Mouse (Mus musculus) lung, embryonic 14.5 days (tissue): Measurements from ENCODE around the gene Fermt3. TPM values are rescaled to one million over a fixed set of nuclear protein-coding genes. Genes with fewer than 3 reads are reported as not detected.
A peak's percentile ranks its signal among the peaks of the same experiment; 100 is the strongest.

Experiments
- ATAC-seq: fragments of 200-750 bp; cut with Nextera tagmentation; 2 replicates; pipeline ENCODE4 v1.8.0; 2017; ENCODE audit warnings: mild to moderate bottlenecking, moderate TSS enrichment, moderate library complexity; ENCODE audit not compliant: insufficient read depth
- DNase-seq: peaks from one replicate; pipeline ENCODE4 v3.0.0-alpha.2; 2015
- H3K27ac ChIP-seq: fragments of 300-500 bp; sonication (generic); 2 replicates; pipeline ENCODE4 v1.5.1; 2014; ENCODE audit warnings: low read depth, mild to moderate bottlenecking, moderate library complexity
- H3K27me3 ChIP-seq: fragments of 300-500 bp; sonication (generic); 2 replicates; pipeline ENCODE4 v1.6.1; 2014; ENCODE audit warnings: low read length, control low read depth; ENCODE audit not compliant: insufficient read depth
- H3K36me3 ChIP-seq: fragments of 300-500 bp; sonication (generic); 2 replicates; pipeline ENCODE4 v1.6.1; 2014; ENCODE audit warnings: control low read depth; ENCODE audit not compliant: insufficient read depth
- H3K4me1 ChIP-seq: fragments of 300-500 bp; sonication (generic); 2 replicates; pipeline ENCODE4 v1.6.1; 2014; ENCODE audit warnings: antibody characterized with exemption, control low read depth; ENCODE audit not compliant: insufficient read depth
- H3K4me2 ChIP-seq: fragments of 300-500 bp; sonication (generic); 2 replicates; pipeline ENCODE4 v1.6.1; 2014; ENCODE audit warnings: mild to moderate bottlenecking
- H3K4me3 ChIP-seq: fragments of 300-500 bp; sonication (generic); 2 replicates; pipeline ENCODE4 v1.5.1; 2014; ENCODE audit warnings: low read depth, low read length
- H3K9ac ChIP-seq: fragments of 300-500 bp; sonication (generic); 2 replicates; pipeline ENCODE4 v1.6.1; 2014
- H3K9me3 ChIP-seq: fragments of 300-500 bp; sonication (generic); 2 replicates; pipeline ENCODE4 v1.6.1; 2016; ENCODE audit warnings: low read depth, low read length, control low read depth
- CTCF ChIP-seq: IDR thresholded peaks from 2 replicates; pipeline ENCODE4 v1.5.1; 2016; ENCODE audit warnings: antibody characterized with exemption, low read depth
- WGBS: fragments of 180-500 bp; shearing (Covaris S2); extraction: QIAGEN DNeasy Blood & Tissue Kit; methylation state at CpG from one replicate; pipeline ENCODE4 v1.1.7; 2014; 5-methylcytosine and 5-hydroxymethylcytosine counted together
- polyA plus RNA-seq: library from polyadenylated mRNA; unstranded; fragments of >200 nt; fragmentation: Nextera tagmentation; extraction: Ambion mirVana; gene quantifications from 2 replicates; pipeline ENCODE4 v1.2.1, GENCODE M21; 2014

Fermt3 gene
- polyA plus RNA-seq, 1 experiment from 2014 or later = 8.6 TPM

DNA sequence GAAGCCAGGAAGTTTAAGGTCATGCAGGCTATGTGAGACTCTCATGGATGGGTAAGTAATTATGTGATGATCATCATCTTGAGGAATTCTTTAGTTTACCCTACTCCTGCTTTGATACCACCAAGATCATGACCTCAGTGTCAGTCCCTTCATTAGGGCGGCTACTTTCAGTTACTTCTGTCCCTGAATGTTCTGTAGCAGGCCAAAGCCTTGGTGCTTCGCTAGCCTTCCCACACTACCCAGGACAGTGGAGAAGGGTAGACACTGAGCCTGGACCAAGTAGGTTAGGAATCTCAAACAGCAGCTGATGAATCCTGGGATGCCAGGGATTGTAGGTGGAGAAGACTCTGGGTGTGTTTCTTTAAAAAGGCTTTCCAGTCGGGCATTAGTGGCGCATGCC lies 37.8 kb downstream of the Fermt3 start:
- H3K9me3 ChIP-seq = no peaks in the 10 kb centered on the region
- H3K27me3 ChIP-seq = no peaks in the 10 kb centered on the region
- ATAC-seq (no peak), DNase-seq (no peak)
- H3K4me2 ChIP-seq = peak overlapping the region; percentile 71
- no peak for TF ChIP-seq CTCF
- H3K4me3 ChIP-seq = no peak overlapping the region
- H3K36me3 ChIP-seq = peaks cover 54% of the 10 kb centered on the region
- peaks cover 12% of the 10 kb centered on the region; the same call in 1 of the 2 replicates for H3K4me1 ChIP-seq
- no peak overlapping the region for H3K9ac ChIP-seq
- 92% methylated on average over 4 of the region's 4 CpGs for WGBS
- no peak overlapping the region for H3K27ac ChIP-seq

DNA sequence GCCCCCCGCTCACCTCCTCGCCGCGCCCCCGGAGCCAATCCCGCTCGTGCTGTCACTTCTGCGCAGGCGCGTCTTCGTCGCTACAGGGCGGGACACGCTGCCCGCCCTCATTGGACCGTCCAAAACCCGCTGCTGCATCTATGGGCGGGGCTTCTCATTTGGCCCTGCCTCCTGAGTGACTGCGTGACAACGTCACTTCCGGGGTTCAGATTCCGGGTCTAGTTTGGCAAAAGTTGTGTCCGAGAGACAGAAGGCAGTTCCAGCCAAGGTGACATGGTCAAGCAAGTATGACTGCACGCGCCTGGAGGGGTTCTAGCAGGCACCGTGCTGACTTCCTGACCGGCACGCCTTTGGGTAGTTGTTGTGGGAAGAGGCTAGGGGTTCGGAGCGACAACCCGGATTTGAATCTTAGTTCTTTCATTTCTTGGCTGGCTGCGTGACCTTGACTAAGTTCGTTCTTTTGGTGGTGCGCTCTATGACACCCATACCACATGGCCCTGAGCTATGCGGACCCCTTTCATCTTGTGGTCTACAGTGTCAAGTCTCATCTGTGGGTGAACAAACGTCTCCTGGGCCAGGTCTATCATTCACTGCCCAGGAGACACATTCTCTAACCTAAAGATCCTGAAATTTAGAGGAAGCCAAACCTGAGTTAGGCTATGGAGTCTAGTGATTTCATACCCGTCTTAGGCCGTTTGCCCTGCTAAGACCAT lies 38.7 kb downstream of the Fermt3 start, which contains the start of gene Fkbp2:
TSS of gene Fkbp2 (minus strand) at position 121 of the 713 bp plus-strand sequence.
- peaks cover 15% of the 10 kb centered on the region; the same call in 1 of the 2 replicates for H3K4me1 ChIP-seq
- H3K27ac ChIP-seq = peak within 1 kb of the TSS; percentile 89
- peak within 1 kb of the TSS; percentile 71 for H3K4me2 ChIP-seq
- H3K4me3 ChIP-seq = peak within 1 kb of the TSS; percentile 58
- H3K36me3 ChIP-seq = peaks cover 51% of the 10 kb centered on the region
- peak within 1 kb of the TSS; percentile 79 for H3K9ac ChIP-seq
- no peak for TF ChIP-seq CTCF
- ATAC-seq (peak; percentile 88), DNase-seq (peak; percentile 100)
- H3K27me3 ChIP-seq = no peaks in the 10 kb centered on the region
- no peaks in the 10 kb centered on the region for H3K9me3 ChIP-seq
- WGBS = 1% methylated on average over 38 of the region's 38 CpGs

- H3K4me3 ChIP-seq = peak overlapping the region; percentile 58
- H3K36me3 ChIP-seq = peaks cover 43% of the 10 kb centered on the region
- H3K27me3 ChIP-seq = no peaks in the 10 kb centered on the region
- ATAC-seq (peak; percentile 85), DNase-seq (peak; percentile 99)
- no peaks in the 10 kb centered on the region for H3K9me3 ChIP-seq
- H3K27ac ChIP-seq = peak overlapping the region; percentile 89
- H3K9ac ChIP-seq = peak overlapping the region; percentile 79
- peak overlapping the region; percentile 71 for H3K4me2 ChIP-seq
- H3K4me1 ChIP-seq = peaks cover 15% of the 10 kb centered on the region; the same call in 1 of the 2 replicates
- under 1% methylated on average over 59 of the region's 59 CpGs for WGBS
- TF ChIP-seq CTCF = peak; percentile 76
Measured at GRCm38 (mm10) chr19:6979486-6980380, 39.5 kb downstream of the Fermt3 start.

DNA sequence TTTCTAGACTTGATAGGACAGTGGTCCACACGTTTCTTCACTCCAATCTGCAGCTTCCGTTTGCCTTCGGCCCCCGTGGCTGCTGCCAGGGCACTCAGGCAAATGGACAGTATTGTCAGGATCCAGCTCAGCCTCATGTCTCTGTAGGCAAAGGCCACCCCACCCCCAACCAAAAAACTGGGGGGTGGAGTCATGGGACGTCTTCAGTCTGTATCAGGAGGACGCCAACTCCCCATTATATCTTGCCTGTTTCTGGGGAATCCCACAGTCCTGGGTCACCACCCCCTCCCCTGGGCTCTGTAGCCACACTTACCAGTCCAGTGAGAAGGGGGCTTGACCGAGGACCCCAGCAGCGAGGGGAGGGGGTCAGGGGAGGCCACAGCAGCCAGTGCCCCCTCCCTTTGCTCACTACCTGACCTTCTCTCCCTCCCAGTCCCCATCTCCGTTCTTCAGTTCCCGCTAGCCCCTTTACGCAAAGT lies 40.2 kb downstream of the Fermt3 start:
- TF ChIP-seq CTCF = no peak
- Histone ChIP-seq H3K9ac (peak overlapping the region; percentile 56), H3K36me3 (peaks cover 38% of the 10 kb centered on the region), H3K27ac (peak overlapping the region; percentile 37; the same call in 1 of the 2 replicates), H3K27me3 (no peaks in the 10 kb centered on the region), H3K4me1 (peaks cover 15% of the 10 kb centered on the region; the same call in 1 of the 2 replicates), H3K4me3 (peak overlapping the region; percentile 58), H3K4me2 (peak overlapping the region; percentile 71), H3K9me3 (no peaks in the 10 kb centered on the region)
- ATAC-seq (no peak), DNase-seq (peak; percentile 66)
- 5% methylated on average over 11 of the region's 11 CpGs for WGBS

DNA sequence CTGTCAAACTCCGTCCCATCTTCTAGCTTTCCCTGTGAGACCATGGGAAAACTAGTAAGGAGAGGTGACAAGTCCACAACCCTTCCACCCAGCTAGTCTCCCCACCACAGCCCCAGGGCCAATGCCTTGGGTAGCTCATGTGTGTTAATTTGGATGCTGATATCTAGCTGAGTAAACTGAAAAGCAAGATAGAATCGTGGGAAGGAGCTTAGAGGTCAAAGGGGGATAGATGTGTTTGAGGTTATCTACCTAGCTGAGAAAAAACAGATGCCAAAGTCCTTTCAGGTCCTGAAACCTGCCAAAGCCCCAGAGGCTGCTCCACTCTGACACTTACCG lies 40.7 kb downstream of the Fermt3 start:
- Histone ChIP-seq H3K9me3 (no peaks in the 10 kb centered on the region), H3K9ac (peak overlapping the region; percentile 56), H3K36me3 (peaks cover 34% of the 10 kb centered on the region), H3K27ac (0 out of 2 replicates have a peak overlapping the region, but pooled peaks have one; percentile 37), H3K27me3 (no peaks in the 10 kb centered on the region), H3K4me1 (peaks cover 15% of the 10 kb centered on the region; the same call in 1 of the 2 replicates), H3K4me3 (peak overlapping the region; percentile 58), H3K4me2 (peak overlapping the region; percentile 71)
- TF ChIP-seq CTCF = no peak
- no peak for DNase-seq
- ATAC-seq = no peak
- 37% methylated on average over 3 of the region's 3 CpGs for WGBS

DNA sequence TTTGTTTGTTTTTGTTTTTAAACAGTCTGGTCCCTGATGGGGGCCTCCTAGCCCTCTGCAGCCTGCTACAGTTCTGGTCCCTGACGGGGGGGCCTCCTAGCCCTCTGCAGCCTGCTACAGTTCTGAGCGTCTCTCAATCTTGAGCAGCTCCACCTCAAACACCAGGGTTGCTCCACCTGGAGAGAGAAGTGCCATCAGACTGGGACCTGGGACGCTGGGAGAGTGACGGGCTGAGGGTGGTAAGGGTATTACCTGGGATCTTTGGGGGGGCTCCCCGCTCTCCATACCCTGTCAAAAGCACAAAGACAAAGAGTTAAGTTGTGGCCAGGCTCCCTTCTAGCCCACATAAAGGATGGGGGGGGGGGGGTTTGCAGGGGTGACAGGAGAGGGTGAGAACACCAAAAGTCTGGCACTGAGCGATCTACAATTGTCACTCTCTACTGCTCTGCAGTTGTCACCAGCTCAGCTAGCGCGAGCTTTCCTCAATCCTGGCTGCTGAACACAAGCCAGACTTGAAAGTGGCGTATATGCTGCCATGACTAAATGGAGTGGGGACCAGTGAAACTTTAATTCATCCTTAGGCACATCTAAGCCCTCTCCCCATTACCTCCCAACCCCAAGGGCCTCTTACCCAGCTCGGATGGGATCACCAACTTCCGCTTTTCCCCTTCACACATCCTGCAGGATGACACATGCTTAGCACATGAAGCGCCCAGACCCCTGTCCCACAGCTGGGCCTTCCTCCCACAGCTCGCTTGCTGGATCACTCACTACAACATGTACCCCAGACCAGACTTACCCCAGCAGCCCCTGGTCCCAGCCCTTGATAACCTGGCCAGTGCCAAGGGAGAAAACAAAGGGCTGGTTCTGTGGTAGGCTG lies 41.3 kb downstream of the Fermt3 start:
- Histone ChIP-seq H3K27ac (no peak overlapping the region), H3K9me3 (no peaks in the 10 kb centered on the region), H3K27me3 (no peaks in the 10 kb centered on the region), H3K4me3 (peak overlapping the region; percentile 58), H3K9ac (peak overlapping the region; percentile 56; the same call in 1 of the 2 replicates), H3K4me2 (peak overlapping the region; percentile 71), H3K36me3 (peaks cover 30% of the 10 kb centered on the region), H3K4me1 (peaks cover 15% of the 10 kb centered on the region; the same call in 1 of the 2 replicates)
- WGBS = 75% methylated on average over 13 of the region's 13 CpGs
- DNase-seq (no peak), ATAC-seq (no peak)
- TF ChIP-seq CTCF = no peak
